Mouse (Mus musculus) forebrain, postnatal 0 days (tissue): ENCODE data around the gene Nyap2. TPM values are rescaled to one million over a fixed set of nuclear protein-coding genes. Genes with fewer than 3 reads are reported as not detected.
A peak's percentile ranks its signal among the peaks of the same experiment; 100 is the strongest.

Experiments
- ATAC-seq: fragments of 200-750 bp; cut with Nextera tagmentation; 2 replicates; pipeline ENCODE4 v1.8.0; 2017; ENCODE audit warnings: mild to moderate bottlenecking, moderate library complexity
- DNase-seq: peaks from one replicate; pipeline ENCODE4 v3.0.0-alpha.2; 2015
- H3K27ac ChIP-seq: fragments of 300-500 bp; sonication (generic); 2 replicates; pipeline ENCODE4 v1.5.1; 2014; ENCODE audit warnings: low read depth, mild to moderate bottlenecking, antibody characterized with exemption, low read length, moderate library complexity, mixed read lengths
- H3K27me3 ChIP-seq: fragments of 300-500 bp; sonication (generic); 2 replicates; pipeline ENCODE4 v1.6.1; 2014; ENCODE audit warnings: mild to moderate bottlenecking, low read length, mixed read lengths; ENCODE audit not compliant: insufficient read depth
- H3K36me3 ChIP-seq: fragments of 300-500 bp; sonication (generic); 2 replicates; pipeline ENCODE4 v1.6.1; 2014; ENCODE audit warnings: mild to moderate bottlenecking, moderate library complexity; ENCODE audit not compliant: insufficient read depth
- H3K4me1 ChIP-seq: fragments of 300-500 bp; sonication (generic); 2 replicates; pipeline ENCODE4 v1.6.1; 2014; ENCODE audit warnings: antibody characterized with exemption; ENCODE audit not compliant: insufficient read depth
- H3K4me2 ChIP-seq: fragments of 300-500 bp; sonication (generic); 2 replicates; pipeline ENCODE4 v1.6.1; 2014; ENCODE audit warnings: low read depth, mild to moderate bottlenecking, moderate library complexity
- H3K4me3 ChIP-seq: fragments of 300-500 bp; sonication (generic); 2 replicates; pipeline ENCODE4 v1.5.1; 2014; ENCODE audit warnings: low read depth, low read length, mixed read lengths
- H3K9ac ChIP-seq: fragments of 300-500 bp; sonication (generic); 2 replicates; pipeline ENCODE4 v1.6.1; 2014; ENCODE audit warnings: mild to moderate bottlenecking
- H3K9me3 ChIP-seq: fragments of 300-500 bp; sonication (generic); 2 replicates; pipeline ENCODE4 v1.6.1; 2016; ENCODE audit warnings: low read length
- CTCF ChIP-seq: sonication (generic); IDR thresholded peaks from 2 replicates; pipeline ENCODE4 v1.5.1; 2016; ENCODE audit warnings: antibody characterized with exemption, control low read depth, low read depth
- WGBS: fragments of 180-500 bp; shearing (Covaris S2); extraction: QIAGEN DNeasy Blood & Tissue Kit; methylation state at CpG from one replicate; pipeline ENCODE4 v1.1.7; 2014; 5-methylcytosine and 5-hydroxymethylcytosine counted together
- polyA plus RNA-seq: library from polyadenylated mRNA; unstranded; fragments of >200 nt; fragmentation: Nextera tagmentation; extraction: Ambion mirVana; gene quantifications from 2 replicates; pipeline ENCODE4 v1.2.1, GENCODE M21; 2015
- total RNA-seq: library from RNA; depleted of rRNA; stranded (reverse); fragments of >200 nt; gene quantifications from 2 replicates; pipeline ENCODE4 v1.2.3, GENCODE M21; 2014

Gene Nyap2
- total and polyA plus RNA-seq, 2 experiments from 2014 or later = 6.3 to 32.8 TPM

GRCm38 (mm10) chr1:81301661-81302060, 224.9 kb downstream of the Nyap2 start:
- Histone ChIP-seq H3K4me2 (no peak overlapping the region), H3K4me1 (no peaks in the 10 kb centered on the region), H3K4me3 (no peak overlapping the region), H3K27me3 (no peaks in the 10 kb centered on the region), H3K36me3 (no peaks in the 10 kb centered on the region), H3K9me3 (no peaks in the 10 kb centered on the region), H3K27ac (no peak overlapping the region), H3K9ac (no peak overlapping the region)
- 4% methylated on average over 2 of the region's 2 CpGs for WGBS
- DNase-seq (peak; percentile 81), ATAC-seq (peak; percentile 87)
- peak; percentile 75 for TF ChIP-seq CTCF

GRCm38 (mm10) chr1:81303389-81303788, 226.6 kb downstream of the Nyap2 start:
- Histone ChIP-seq H3K27me3 (no peaks in the 10 kb centered on the region), H3K9me3 (no peaks in the 10 kb centered on the region), H3K36me3 (no peaks in the 10 kb centered on the region), H3K4me1 (no peaks in the 10 kb centered on the region), H3K4me2 (no peak overlapping the region), H3K27ac (no peak overlapping the region), H3K9ac (no peak overlapping the region), H3K4me3 (no peak overlapping the region)
- no peak for DNase-seq
- WGBS = 54% methylated on average over 3 of the region's 3 CpGs
- ATAC-seq = no peak
- TF ChIP-seq CTCF = peak; percentile 34

- no peak overlapping the region for H3K4me3 ChIP-seq
- peak; percentile 46 for TF ChIP-seq CTCF
- no peak overlapping the region for H3K4me2 ChIP-seq
- ATAC-seq (no peak), DNase-seq (no peak)
- no peak overlapping the region for H3K27ac ChIP-seq
- H3K27me3 ChIP-seq = no peaks in the 10 kb centered on the region
- H3K36me3 ChIP-seq = no peaks in the 10 kb centered on the region
- no peak overlapping the region for H3K9ac ChIP-seq
- H3K9me3 ChIP-seq = no peaks in the 10 kb centered on the region
- H3K4me1 ChIP-seq = no peaks in the 10 kb centered on the region
Measured at GRCm38 (mm10) chr1:81307407-81307806, 230.7 kb downstream of the Nyap2 start.

GRCm38 (mm10) chr1:81307934-81308333, 231.2 kb downstream of the Nyap2 start:
- Histone ChIP-seq H3K36me3 (no peaks in the 10 kb centered on the region), H3K9me3 (no peaks in the 10 kb centered on the region), H3K4me2 (no peak overlapping the region), H3K4me1 (no peaks in the 10 kb centered on the region), H3K4me3 (no peak overlapping the region), H3K27ac (no peak overlapping the region), H3K9ac (no peak overlapping the region), H3K27me3 (no peaks in the 10 kb centered on the region)
- peak; percentile 39 for TF ChIP-seq CTCF
- ATAC-seq (peak; percentile 32; the same call in 1 of the 2 replicates), DNase-seq (no peak)
- 57% methylated on average over 2 of the region's 2 CpGs for WGBS

- WGBS = 4% methylated on average over 1 of the region's 1 CpGs
- Histone ChIP-seq H3K4me2 (no peak overlapping the region), H3K9ac (no peak overlapping the region), H3K9me3 (no peaks in the 10 kb centered on the region), H3K27me3 (no peaks in the 10 kb centered on the region), H3K4me1 (no peaks in the 10 kb centered on the region), H3K27ac (no peak overlapping the region), H3K4me3 (no peak overlapping the region), H3K36me3 (no peaks in the 10 kb centered on the region)
- ATAC-seq (peak; percentile 61), DNase-seq (peak; percentile 85)
- TF ChIP-seq CTCF = peak; percentile 89
Measured at GRCm38 (mm10) chr1:81310087-81310626, 233.4 kb downstream of the Nyap2 start.

- peak; percentile 90 for DNase-seq
- H3K4me2 ChIP-seq = no peak overlapping the region
- 49% methylated on average over 9 of the region's 9 CpGs for WGBS
- no peaks in the 10 kb centered on the region for H3K36me3 ChIP-seq
- no peak overlapping the region for H3K4me3 ChIP-seq
- H3K9ac ChIP-seq = no peak overlapping the region
- H3K27ac ChIP-seq = no peak overlapping the region
- H3K4me1 ChIP-seq = no peaks in the 10 kb centered on the region
- ATAC-seq = peak; percentile 84
- no peaks in the 10 kb centered on the region for H3K9me3 ChIP-seq
- TF ChIP-seq CTCF = peak; percentile 95
- H3K27me3 ChIP-seq = no peaks in the 10 kb centered on the region
Measured at GRCm38 (mm10) chr1:81316403-81316994, 239.7 kb downstream of the Nyap2 start.

- Histone ChIP-seq H3K27ac (no peak overlapping the region), H3K9ac (no peak overlapping the region), H3K9me3 (no peaks in the 10 kb centered on the region), H3K27me3 (no peaks in the 10 kb centered on the region), H3K36me3 (no peaks in the 10 kb centered on the region), H3K4me1 (no peaks in the 10 kb centered on the region), H3K4me2 (no peak overlapping the region), H3K4me3 (no peak overlapping the region)
- TF ChIP-seq CTCF = no peak
- 26% methylated on average over 5 of the region's 5 CpGs for WGBS
- DNase-seq = no peak
- peak; percentile 32 for ATAC-seq
Measured at GRCm38 (mm10) chr1:81316995-81317413, 240.3 kb downstream of the Nyap2 start.
